Mouse (Mus musculus): ENCODE measurements around the gene Asb12.

DNA sequence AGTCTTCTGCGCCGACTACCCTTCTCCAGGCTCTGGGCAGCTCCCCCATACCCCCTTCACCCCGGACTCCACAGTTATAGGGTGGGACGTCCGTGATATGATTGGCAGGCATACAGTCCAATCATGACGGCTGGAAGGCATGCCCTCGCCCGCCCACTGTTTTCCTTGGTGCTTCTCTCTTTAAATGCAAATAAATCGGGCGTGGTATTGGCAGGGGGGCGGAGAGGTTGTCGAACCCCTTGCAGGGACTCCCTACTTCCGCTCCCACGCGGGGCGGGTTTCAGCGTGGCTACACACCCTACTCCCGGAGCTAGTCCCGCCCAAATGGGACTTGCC, 113.0 kb downstream of the Asb12 start, which contains the start of gene Amer1:
- no peak for TF ChIP-seq CTCF (IDR thresholded peaks at IDR 0.05; ENCODE audit: low read depth)
- TF ChIP-seq EP300 (IDR thresholded peaks at IDR 0.05; ENCODE audit: low read depth): no peak

Data from liver, postnatal 0 days (tissue).